Comparison of ENCODE assay signal across 31 mouse cellular contexts in genomic region chr8:57356529-57357325, GRCm38 (mm10). TPM values are rescaled to one million over a fixed set of nuclear protein-coding genes. Genes with fewer than 3 reads are reported as not detected.
DNase-seq lines count a peak whose midpoint lies in the region; ATAC-seq and TF ChIP-seq lines count a peak whose summit lies in the region.
"Had no signal": no experiment of that assay in that cellular context is flagged by ENCODE, and none has a peak within 500 bp of the region (broad histone marks: within the 10 kb centered on the region; RNA-seq: fewer than 3 reads in every experiment).

No protein-coding gene starts in this region.

- DNase-seq in heart, adult 2 months = peak in 1 of 2 experiments; percentile 45
- DNase-seq in heart, postnatal 36 days = no peak
- DNase-seq in midbrain, postnatal 0 days (ENCODE audit: low spot score) = no peak
- no peak for DNase-seq in midbrain, embryonic 10.5 days (ENCODE audit: low spot score)
- DNase-seq in cerebellum, adult 2 months = no peak
- DNase-seq in layer of hippocampus, postnatal 25 days (ENCODE audit: extremely low spot score in 1 of 2, low spot score in 1 of 2) = no peak
- DNase-seq: adrenal gland, adult 8-10 months; cerebellum, adult 9-10 months; cerebellum, postnatal 36 days; embryo, embryonic 11 days; gastrocnemius, postnatal 25 days; kidney, adult 8-10 months; kidney, postnatal 4 days; liver, embryonic 13.5 days; lung, adult 2 months; right cerebral cortex, postnatal 14 days; thymus, postnatal 4 days had no signal

- H3K79me2 ChIP-seq in heart, adult 2 months (replicated peaks; ENCODE audit: control insufficient read depth, insufficient read depth, low read length) = no peaks in the 10 kb centered on the region

- no peak overlapping the region for H3K4me2 ChIP-seq in midbrain, postnatal 0 days (ENCODE audit: low read depth, low read length, poor library complexity, severe bottlenecking)
- H3K4me2 ChIP-seq in heart, embryonic 16.5 days (ENCODE audit: low read depth, low read length) = peak overlapping the region; percentile 26; the same call in 1 of the 2 replicates
- H3K4me2 ChIP-seq: embryonic facial prominence, embryonic 12.5 days; hindbrain, embryonic 13.5 days; limb, embryonic 15.5 days; liver, embryonic 13.5 days; midbrain, embryonic 12.5 days; neural tube, embryonic 13.5 days had no signal

- TF ChIP-seq EP300 in heart, adult 2 months (IDR thresholded peaks at IDR 0.05; ENCODE audit: insufficient read depth, low read depth, low read length) = no peak

- TF ChIP-seq POLR2A in heart, adult 2 months (IDR thresholded peaks at IDR 0.05; ENCODE audit: insufficient read depth, low read depth, low read length) = no peak
- TF ChIP-seq POLR2A in cerebellum, adult 2 months (IDR thresholded peaks at IDR 0.05; ENCODE audit: borderline replicate concordance, insufficient read depth, low read length) = no peak

- no peak overlapping the region for H3K4me3 ChIP-seq in heart, adult 2 months
- H3K4me3 ChIP-seq in midbrain, postnatal 0 days (ENCODE audit: low read depth, low read length) = no peak overlapping the region
- no peak overlapping the region for H3K4me3 ChIP-seq in midbrain, embryonic 10.5 days
- H3K4me3 ChIP-seq in heart, embryonic 16.5 days (ENCODE audit: low read length) = no peak overlapping the region
- no peak overlapping the region for H3K4me3 ChIP-seq in cerebellum, adult 2 months (replicated peaks; ENCODE audit: insufficient read depth, low read depth, low read length)
- H3K4me3 ChIP-seq: embryonic facial prominence, embryonic 12.5 days; hindbrain, embryonic 13.5 days; limb, embryonic 10.5 days; limb, embryonic 15.5 days; liver, embryonic 13.5 days; midbrain, embryonic 12.5 days; neural tube, embryonic 13.5 days had no signal

- no peak overlapping the region for H3K9ac ChIP-seq in heart, adult 2 months (ENCODE audit: low read depth, low read length)
- H3K9ac ChIP-seq in midbrain, postnatal 0 days (replicated peaks; ENCODE audit: low read length, poor library complexity, severe bottlenecking) = no peak overlapping the region
- no peak overlapping the region for H3K9ac ChIP-seq in heart, embryonic 16.5 days (ENCODE audit: low read length)
- H3K9ac ChIP-seq: embryonic facial prominence, embryonic 12.5 days; hindbrain, embryonic 13.5 days; limb, embryonic 15.5 days; liver, embryonic 13.5 days; midbrain, embryonic 12.5 days; neural tube, embryonic 13.5 days had no signal

- H3K27me3 ChIP-seq in heart, adult 2 months (ENCODE audit: control insufficient read depth, insufficient read depth, low read length) = no peaks in the 10 kb centered on the region
- peaks cover 18% of the 10 kb centered on the region for H3K27me3 ChIP-seq in midbrain, postnatal 0 days (ENCODE audit: insufficient read depth, low read length)
- peaks cover 48% of the 10 kb centered on the region for H3K27me3 ChIP-seq in midbrain, embryonic 10.5 days (ENCODE audit: low read depth, poor library complexity, severe bottlenecking)
- no peaks in the 10 kb centered on the region; the same call in 1 of the 2 replicates for H3K27me3 ChIP-seq in heart, embryonic 16.5 days (ENCODE audit: control insufficient read depth, insufficient read depth, low read length)
- H3K27me3 ChIP-seq in cerebellum, adult 2 months (ENCODE audit: control insufficient read depth, insufficient read depth, low read length) = no peaks in the 10 kb centered on the region; the same call in 1 of the 2 replicates

- H3K36me3 ChIP-seq in heart, adult 2 months (ENCODE audit: control insufficient read depth, insufficient read depth, low read length) = peaks cover 13% of the 10 kb centered on the region; the same call in 1 of the 2 replicates
- H3K36me3 ChIP-seq in midbrain, postnatal 0 days (ENCODE audit: insufficient read depth, low read length) = no peaks in the 10 kb centered on the region
- no peaks in the 10 kb centered on the region for H3K36me3 ChIP-seq in midbrain, embryonic 10.5 days
- H3K36me3 ChIP-seq in heart, embryonic 16.5 days (ENCODE audit: control insufficient read depth, insufficient read depth) = no peaks in the 10 kb centered on the region
- H3K36me3 ChIP-seq: embryonic facial prominence, embryonic 12.5 days; hindbrain, embryonic 13.5 days; limb, embryonic 10.5 days; limb, embryonic 15.5 days; liver, embryonic 13.5 days; midbrain, embryonic 12.5 days; neural tube, embryonic 13.5 days had no signal

- H3K4me1 ChIP-seq in heart, adult 2 months (ENCODE audit: control insufficient read depth, insufficient read depth, low read length) = peaks cover 12% of the 10 kb centered on the region
- H3K4me1 ChIP-seq in midbrain, postnatal 0 days (ENCODE audit: insufficient read depth, low read length) = no peaks in the 10 kb centered on the region
- H3K4me1 ChIP-seq in midbrain, embryonic 10.5 days = peaks cover 8% of the 10 kb centered on the region
- H3K4me1 ChIP-seq in heart, embryonic 16.5 days (ENCODE audit: control insufficient read depth, insufficient read depth, low read length) = peaks cover 28% of the 10 kb centered on the region
- no peaks in the 10 kb centered on the region for H3K4me1 ChIP-seq in cerebellum, adult 2 months (ENCODE audit: control insufficient read depth, insufficient read depth, low read length)
- H3K4me1 ChIP-seq: liver, embryonic 13.5 days had no signal

- peak overlapping the region; percentile 77 for H3K27ac ChIP-seq in heart, adult 2 months
- H3K27ac ChIP-seq in midbrain, postnatal 0 days (ENCODE audit: low read depth, low read length) = no peak overlapping the region
- no peak overlapping the region for H3K27ac ChIP-seq in midbrain, embryonic 10.5 days (replicated peaks)
- H3K27ac ChIP-seq in heart, embryonic 16.5 days (ENCODE audit: low read length) = peak overlapping the region; percentile 70
- H3K27ac ChIP-seq in cerebellum, adult 2 months (ENCODE audit: insufficient read depth, low read length) = no peak overlapping the region
- H3K27ac ChIP-seq: embryonic facial prominence, embryonic 12.5 days; hindbrain, embryonic 13.5 days; kidney, postnatal 0 days; limb, embryonic 10.5 days; limb, embryonic 15.5 days; liver, embryonic 13.5 days; midbrain, embryonic 12.5 days; neural tube, embryonic 13.5 days had no signal

- 39% methylated on average over 9 of the region's 9 CpGs for WGBS in heart, adult 2 months
- WGBS in midbrain, postnatal 0 days = 76% methylated on average over 9 of the region's 9 CpGs
- WGBS in midbrain, embryonic 10.5 days = 79% methylated on average over 9 of the region's 9 CpGs
- 44% methylated on average over 9 of the region's 9 CpGs for WGBS in heart, embryonic 16.5 days
- 77% methylated on average over 9 of the region's 9 CpGs for WGBS in cerebellum, adult 2 months

- H3K9me3 ChIP-seq in midbrain, postnatal 0 days (ENCODE audit: low read length) = no peaks in the 10 kb centered on the region
- H3K9me3 ChIP-seq in midbrain, embryonic 10.5 days (replicated peaks) = no peaks in the 10 kb centered on the region
- no peaks in the 10 kb centered on the region for H3K9me3 ChIP-seq in heart, embryonic 16.5 days (replicated peaks; ENCODE audit: control insufficient read depth, low read length)
- H3K9me3 ChIP-seq: embryonic facial prominence, embryonic 12.5 days; hindbrain, embryonic 13.5 days; limb, embryonic 10.5 days; limb, embryonic 15.5 days; liver, embryonic 13.5 days; midbrain, embryonic 12.5 days; neural tube, embryonic 13.5 days had no signal

- intact Hi-C loops in heart, adult 2 months (cut with DNase I) = no loop called here
- intact Hi-C loops in heart, postnatal 36 days (cut with DNase I) = loop anchor here (5.0 to 10.0 kb wide), 3 partner anchors 46 to 298 kb away; partner anchors contain the start of genes Galnt7 and Hmgb2

- ATAC-seq in midbrain, postnatal 0 days (ENCODE audit: low FRiP score) = no peak
- no peak for ATAC-seq in heart, embryonic 16.5 days (replicated peaks; ENCODE audit: extremely low read depth, insufficient read depth, low FRiP score)
- ATAC-seq: CD4-positive, CD25-positive, alpha-beta regulatory T cell, adult 4 months; forebrain, embryonic 14.5 days; intestine, embryonic 16.5 days had no signal

- peak; percentile 57 for TF ChIP-seq CTCF in heart, adult 2 months (IDR thresholded peaks at IDR 0.05)
- TF ChIP-seq CTCF in midbrain, postnatal 0 days (IDR thresholded peaks at IDR 0.05) = 0 out of 2 replicates have a peak, but pooled peaks have one; percentile 8
- no peak for TF ChIP-seq CTCF in cerebellum, adult 2 months (IDR thresholded peaks at IDR 0.05; ENCODE audit: borderline replicate concordance, insufficient read depth, low read depth, low read length)

RNA-seq across cellular contexts. Expression of gene Hand2, which starts 35.9 kb away (rescaled TPM):
- 10 to 100 TPM; 62.1 to 63.9 TPM for total RNA-seq in heart, adult 2 months (2021)
- polyA plus RNA-seq in heart, adult 2 months (2012; rRNA removed) = 10.3 and 14.8 TPM in 2 replicates
- 10 to 100 TPM; 53.8 to 68.2 TPM for total RNA-seq in heart, postnatal 36 days (2021)
- not detected in 2 replicates for total RNA-seq in midbrain, postnatal 0 days (2014; rRNA removed)
- not detected in 2 replicates for polyA plus RNA-seq in midbrain, postnatal 0 days (2015; fragmentation: Nextera tagmentation; extraction: Ambion mirVana)
- not detected in 2 replicates for polyA plus RNA-seq in midbrain, embryonic 10.5 days (2016; fragmentation: Nextera tagmentation; extraction: Ambion mirVana)
- polyA plus RNA-seq in heart, embryonic 16.5 days (2015; fragmentation: Nextera tagmentation; extraction: Ambion mirVana) = 9.0 and 9.3 TPM in 2 replicates
- polyA plus RNA-seq in cerebellum, adult 2 months (2012; rRNA removed) = not detected in 2 replicates
- not detected for total RNA-seq in layer of hippocampus, postnatal 25 days (2021)
- total RNA-seq: gastrocnemius, adult 18-20 months; left cerebral cortex, postnatal 10 days; megakaryocyte, adult 5-6 weeks had no signal
- polyA plus RNA-seq: CD4-positive, CD25-positive, alpha-beta regulatory T cell, adult 4 months; forebrain, embryonic 14.5 days; hindbrain, embryonic 13.5 days; kidney, postnatal 0 days; midbrain, embryonic 12.5 days had no signal

Comparison
In these comparisons a context has a peak if more than half of its experiments do, and no peak if none do; other contexts are left out.
1. H3K27ac ChIP-seq: peak in heart, adult 2 months (single experiment) and heart, embryonic 16.5 days (single experiment); none in midbrain, postnatal 0 days (single experiment), midbrain, embryonic 10.5 days (single experiment) and cerebellum, adult 2 months (single experiment).